Mouse (Mus musculus): ENCODE results near the gene Cfap299.

Gene Cfap299

DNA sequence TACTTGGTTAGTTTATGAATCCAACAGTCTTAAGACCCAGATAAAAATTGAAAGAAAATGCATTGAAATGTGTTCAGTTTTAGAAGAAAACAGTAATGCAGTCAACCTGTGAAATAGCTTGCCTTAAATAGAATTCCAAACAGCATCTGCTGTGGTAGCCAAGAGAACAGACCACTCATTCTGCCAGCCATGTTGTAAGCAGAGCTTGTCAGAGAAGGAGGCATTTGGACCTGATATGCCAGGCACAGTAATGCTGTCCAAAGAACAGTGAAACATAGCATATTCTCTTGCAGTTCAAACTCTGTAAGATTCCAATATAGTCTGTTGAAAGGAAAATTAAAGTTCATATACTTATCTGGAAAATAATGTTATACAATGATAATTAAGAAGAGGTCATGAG is 321.2 kb downstream of the Cfap299 start:
- no peak for DNase-seq (ENCODE audit: low spot score)

- DNase-seq (ENCODE audit: low spot score), result no peak
Measured at GRCm38 (mm10) chr5:98651049-98651448, 321.9 kb downstream of the Cfap299 start.

DNA sequence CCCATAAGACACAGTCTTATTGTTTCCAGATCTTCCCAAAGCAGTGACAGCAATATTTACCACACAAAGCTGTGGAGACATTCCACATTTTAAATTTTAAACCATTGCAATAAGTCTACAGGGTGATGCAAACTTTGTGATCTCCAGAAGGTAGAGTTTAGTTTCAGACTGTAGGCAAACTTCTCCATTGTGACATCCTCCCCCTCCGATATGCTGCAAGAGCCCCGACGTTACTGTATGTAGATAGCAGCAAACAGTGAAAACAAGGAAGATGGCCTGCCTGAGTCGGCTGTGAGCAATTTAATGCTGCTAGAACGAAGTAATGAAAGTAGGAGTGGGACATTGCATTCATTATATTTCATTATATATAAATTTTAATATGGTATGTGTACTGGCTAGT is 359.1 kb downstream of the Cfap299 start:
- DNase-seq (ENCODE audit: low spot score), result no peak

DNA sequence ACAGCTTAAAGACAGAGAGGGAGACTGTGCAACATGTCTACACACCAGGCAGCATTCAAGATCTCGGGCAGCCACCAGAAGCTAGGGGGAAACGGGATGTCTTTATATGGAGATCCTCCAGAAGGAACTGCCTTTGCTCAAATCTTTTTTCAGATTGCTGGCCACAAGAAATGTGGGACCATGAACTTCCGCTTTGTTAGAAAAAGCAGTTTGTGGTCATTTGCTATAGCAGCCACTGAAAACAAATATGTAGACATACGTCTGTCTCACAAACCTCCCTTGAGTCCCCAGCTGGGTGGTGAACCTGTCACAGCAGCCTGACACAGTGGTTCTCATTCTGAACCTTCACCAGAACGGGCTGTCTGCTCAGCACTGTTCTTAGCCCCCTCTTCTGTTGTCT is 363.0 kb downstream of the Cfap299 start:
- DNase-seq (ENCODE audit: low spot score), result no peak

- DNase-seq (ENCODE audit: low spot score), result no peak
Measured at GRCm38 (mm10) chr5:98696336-98696735, 367.2 kb downstream of the Cfap299 start.

GRCm38 (mm10) chr5:98703963-98704362 is 374.9 kb downstream of the Cfap299 start:
- no peak for DNase-seq (ENCODE audit: low spot score)

GRCm38 (mm10) chr5:98706597-98706996 is 377.5 kb downstream of the Cfap299 start:
- no peak for DNase-seq (ENCODE audit: low spot score)

- DNase-seq (ENCODE audit: low spot score), result no peak
Measured at GRCm38 (mm10) chr5:98715392-98715791, 386.3 kb downstream of the Cfap299 start.

GRCm38 (mm10) chr5:98732157-98733009 is 403.3 kb downstream of the Cfap299 start:
- no peak for DNase-seq (ENCODE audit: low spot score)

DNA sequence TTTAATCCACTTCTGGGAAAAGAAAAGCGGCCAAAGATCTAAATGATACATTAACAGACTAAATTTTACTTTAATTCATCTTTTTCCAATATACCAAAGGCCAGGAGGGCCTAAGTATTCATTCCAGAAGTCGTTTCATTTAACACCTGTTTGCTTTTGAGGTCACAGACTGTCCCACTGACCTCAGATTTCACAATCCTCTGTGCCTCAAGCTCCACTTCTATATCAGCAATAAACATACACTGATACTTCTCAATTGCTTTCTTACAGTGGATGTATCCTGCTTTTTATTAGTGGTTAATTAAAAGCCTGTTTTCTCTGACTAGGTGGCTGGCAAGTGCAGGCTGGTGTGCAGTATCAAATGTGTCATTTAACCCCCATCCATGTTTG is 403.9 kb downstream of the Cfap299 start:
- no peak for DNase-seq (ENCODE audit: low spot score)

DNA sequence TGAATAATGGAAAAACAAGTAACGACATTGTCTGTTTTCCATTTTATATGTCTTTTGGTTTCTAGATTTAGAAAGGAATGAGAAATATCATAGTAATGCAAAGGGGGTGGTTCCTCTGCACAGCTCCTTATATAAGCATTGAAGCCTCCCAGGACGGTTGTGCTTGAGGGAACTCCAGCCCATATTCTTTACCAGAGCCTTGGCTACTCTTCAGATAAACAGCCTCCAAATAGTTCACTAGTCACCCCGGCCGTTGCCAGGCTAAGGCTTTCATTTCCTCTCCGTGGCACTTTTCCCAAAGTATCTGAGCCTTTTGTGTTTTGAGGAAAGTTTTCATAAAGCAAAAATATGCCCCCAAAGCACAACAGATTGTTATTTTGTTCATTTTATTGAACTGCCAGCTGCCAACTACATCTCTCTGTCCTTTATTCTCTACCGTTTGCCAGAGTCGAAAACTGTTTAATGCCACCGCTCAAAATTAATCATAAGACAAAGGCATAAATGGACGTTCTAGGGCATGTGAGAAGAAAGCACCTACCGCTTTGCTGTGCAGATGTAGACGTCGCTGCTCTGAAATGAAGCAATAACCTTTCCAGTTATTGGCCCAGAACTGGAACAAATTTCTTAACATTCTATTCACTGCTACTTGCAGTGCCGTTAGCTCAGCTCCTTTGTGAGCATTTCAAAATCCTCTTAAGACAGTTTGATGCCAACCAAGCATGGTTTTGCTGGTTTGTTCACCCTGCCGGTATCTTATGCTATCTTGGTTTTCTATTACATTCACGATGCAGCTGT is 433.0 kb downstream of the Cfap299 start:
- no peak for DNase-seq (ENCODE audit: low spot score)

- DNase-seq (ENCODE audit: low spot score), result no peak
Measured at GRCm38 (mm10) chr5:98778588-98778987, 449.5 kb downstream of the Cfap299 start.

- no peak for DNase-seq (ENCODE audit: low spot score)
Measured at GRCm38 (mm10) chr5:98782066-98782465, 453.0 kb downstream of the Cfap299 start.

DNA sequence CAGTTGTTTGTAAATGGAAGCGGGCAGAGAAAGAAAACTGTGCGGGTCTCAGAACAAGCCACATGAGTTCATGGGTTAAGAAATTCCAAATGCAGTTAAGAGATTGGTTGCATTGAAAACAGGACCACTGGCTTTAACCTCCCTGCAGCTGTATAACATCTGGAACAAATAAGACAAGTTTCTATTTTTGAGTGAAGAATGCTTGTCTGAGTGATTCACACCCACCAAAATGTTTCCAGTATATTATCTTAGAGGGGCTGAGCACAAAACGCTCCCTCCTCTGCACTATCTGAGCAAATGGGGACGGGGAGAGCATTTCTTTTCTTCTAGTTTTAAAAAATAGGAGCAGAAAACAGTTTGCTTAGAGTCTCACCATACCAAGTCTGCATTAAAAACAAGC is 458.6 kb downstream of the Cfap299 start:
- DNase-seq (ENCODE audit: low spot score), result no peak

GRCm38 (mm10) chr5:98788568-98788967 is 459.5 kb downstream of the Cfap299 start:
- no peak for DNase-seq (ENCODE audit: low spot score)

DNA sequence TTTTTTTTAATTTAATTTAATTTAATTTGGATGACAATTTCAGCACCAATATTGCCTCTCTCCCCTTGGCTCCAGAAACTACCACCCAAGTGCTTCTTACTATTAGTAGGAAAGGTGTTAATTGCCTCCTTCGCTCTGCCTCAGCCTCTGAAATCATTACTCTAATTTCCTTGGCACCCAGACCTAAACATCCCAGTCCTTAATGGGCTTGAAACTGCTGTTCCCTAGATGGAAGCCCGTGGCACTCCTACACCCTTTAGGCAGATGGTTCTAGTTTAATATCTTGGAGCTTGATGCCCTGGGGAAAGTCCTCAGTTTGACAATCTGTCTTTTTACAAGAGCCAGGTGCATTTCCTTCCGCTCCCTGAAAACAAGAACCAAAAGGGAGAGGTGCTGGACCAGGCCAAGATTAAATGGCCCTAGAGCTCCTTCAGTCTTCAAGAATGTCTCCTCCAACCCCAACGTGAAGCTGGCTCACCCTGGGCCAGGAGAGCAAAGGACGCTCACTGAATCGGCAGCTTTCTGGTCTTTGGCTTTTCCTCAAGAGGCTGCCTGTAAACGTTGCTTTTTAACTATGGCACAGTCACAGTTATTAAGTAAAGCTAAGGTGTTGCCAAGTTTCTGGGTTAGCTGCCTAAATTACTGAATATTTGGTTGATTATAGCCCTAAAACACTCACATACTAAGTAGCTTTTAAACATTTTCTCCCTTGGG is 461.9 kb downstream of the Cfap299 start:
- no peak for DNase-seq (ENCODE audit: low spot score)

DNA sequence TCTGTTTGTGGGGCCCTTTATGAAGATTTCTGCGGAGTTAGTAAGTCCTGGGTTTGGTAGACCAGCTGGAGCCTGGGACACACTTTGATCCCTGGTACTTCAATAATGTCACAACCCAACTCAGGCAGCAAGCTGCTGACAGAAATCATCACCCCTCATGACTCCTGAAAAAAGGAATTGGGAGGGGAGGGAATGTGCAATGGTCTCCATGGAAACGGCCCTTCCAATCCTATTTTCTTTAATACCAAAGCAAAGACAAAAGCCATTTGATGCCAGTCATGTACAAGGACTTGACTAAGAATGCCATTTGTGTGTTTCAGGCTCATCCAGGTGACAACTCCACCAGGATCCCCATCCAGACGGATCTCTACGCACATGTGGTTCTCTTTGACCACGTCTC is 472.4 kb downstream of the Cfap299 start:
- no peak for DNase-seq (ENCODE audit: low spot score)

DNA sequence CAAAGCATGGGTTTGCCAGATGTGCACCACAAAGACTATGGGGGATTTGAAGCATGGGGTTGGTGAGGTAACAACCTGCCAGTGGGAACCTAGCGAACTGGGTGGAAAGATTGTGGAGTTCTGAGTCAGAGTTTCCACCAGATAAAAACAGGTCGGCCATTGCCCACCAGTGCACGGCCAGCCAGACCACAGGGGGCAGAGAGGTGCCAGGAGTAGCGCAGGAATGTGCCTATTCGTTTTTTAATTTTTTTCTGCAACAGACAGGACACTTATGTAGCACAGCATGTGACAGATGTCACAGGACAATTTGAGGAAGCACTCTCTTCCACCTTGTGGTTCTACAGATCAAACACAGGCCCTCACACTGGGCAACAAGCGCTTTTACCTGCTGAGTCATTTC is 475.7 kb downstream of the Cfap299 start:
- no peak for DNase-seq (ENCODE audit: low spot score)

DNA sequence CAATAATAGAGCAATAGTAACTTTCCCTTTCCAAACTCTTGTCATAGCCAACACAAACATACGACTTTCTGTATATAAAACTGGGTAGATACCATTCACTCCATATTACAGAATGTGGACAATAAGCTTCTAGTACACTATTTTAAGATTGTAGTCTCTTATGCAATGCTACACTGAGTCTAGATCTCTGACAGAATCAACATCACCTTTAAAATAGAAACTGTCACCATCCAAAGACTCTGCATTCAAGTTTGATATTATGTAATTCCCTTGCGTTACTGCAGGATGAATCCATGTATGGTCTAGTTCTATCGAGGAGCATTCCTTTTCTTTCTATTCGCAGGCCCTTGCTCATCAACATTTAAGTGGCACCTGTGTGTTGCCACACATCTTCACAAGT is 477.4 kb downstream of the Cfap299 start:
- DNase-seq (ENCODE audit: low spot score), result no peak

- no peak for DNase-seq (ENCODE audit: low spot score)
Measured at GRCm38 (mm10) chr5:98807022-98807421, 477.9 kb downstream of the Cfap299 start.

DNA sequence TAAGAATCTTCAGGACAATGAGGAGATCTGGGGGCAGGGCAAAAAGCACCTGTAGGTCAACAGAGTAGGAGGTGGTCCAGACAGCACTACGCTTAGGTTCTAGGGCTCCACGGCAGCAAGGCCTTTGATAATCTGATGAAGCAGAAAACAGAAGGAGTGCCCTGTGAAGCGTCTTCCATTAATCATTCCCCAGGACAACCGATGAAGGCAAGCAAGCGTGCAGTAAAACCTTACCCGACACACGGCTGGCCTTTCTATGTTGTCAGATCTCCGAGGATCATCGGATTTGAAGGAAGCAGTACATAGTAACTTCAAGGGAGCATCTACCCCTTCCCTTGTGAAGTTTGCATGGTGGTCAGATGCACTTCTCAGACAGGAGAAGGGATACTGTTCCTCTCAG is 478.8 kb downstream of the Cfap299 start:
- DNase-seq (ENCODE audit: low spot score), result no peak

- no peak for DNase-seq (ENCODE audit: low spot score)
Measured at GRCm38 (mm10) chr5:98812380-98812779, 483.3 kb downstream of the Cfap299 start.

- no peak for DNase-seq (ENCODE audit: low spot score)
Measured at GRCm38 (mm10) chr5:98815269-98815668, 486.2 kb downstream of the Cfap299 start.

Data from T-cell, adult 2 months (primary cell).